Mouse (Mus musculus) ES-Bruce4 (cell line): ENCODE results near the gene Dok5.

ENCODE experiments used
- CTCF ChIP-seq: IDR thresholded peaks from one replicate; pipeline ENCODE4 v1.8.1; 2011; ENCODE audit warnings: low read depth, low read length
- POLR2A ChIP-seq: IDR thresholded peaks from one replicate; pipeline ENCODE4 v1.8.1; 2011; ENCODE audit warnings: low read length; ENCODE audit not compliant: insufficient read depth

GRCm38 (mm10) chr2:170725796-170726195 lies 5.8 kb upstream of the Dok5 start:
- no peak for TF ChIP-seq CTCF
- TF ChIP-seq POLR2A = no peak
